Mouse (Mus musculus): ENCODE results near the gene H3f3a.

- TF ChIP-seq CTCF (IDR thresholded peaks at IDR 0.05) (no peak), EP300 (IDR thresholded peaks at IDR 0.05) (no peak)
Observed at GRCm38 (mm10) chr1:180771722-180772121, 42.0 kb downstream of the H3f3a start.

All from lung, postnatal 0 days (tissue).